Mouse (Mus musculus) megakaryocyte, embryonic 14.5 days (primary cell): ENCODE results near the gene Tmem219. TPM values are rescaled to one million over a fixed set of nuclear protein-coding genes. Genes with fewer than 3 reads are reported as not detected.
A peak's percentile ranks its signal among the peaks of the same experiment; 100 is the strongest.

ENCODE experiments used
- H3K27me3 ChIP-seq: replicated peaks from 2 replicates; pipeline ENCODE3; 2012; ENCODE audit warnings: inconsistent platforms
- H3K36me3 ChIP-seq: replicated peaks from 2 replicates; pipeline ENCODE3; 2012; ENCODE audit warnings: low read length, inconsistent platforms, mixed read lengths
- H3K4me1 ChIP-seq: 2 replicates; pipeline ENCODE4 v1.6.1; 2012; ENCODE audit warnings: inconsistent platforms
- H3K4me3 ChIP-seq: replicated peaks from 2 replicates; pipeline ENCODE3; 2012; ENCODE audit warnings: moderate library complexity, mild to moderate bottlenecking, inconsistent platforms
- H3K9me3 ChIP-seq: 2 replicates; pipeline ENCODE4 v1.6.1; 2012; ENCODE audit warnings: inconsistent platforms
- FLI1 ChIP-seq: IDR thresholded peaks from 2 replicates; pipeline ENCODE4 v1.6.1; 2012; ENCODE audit warnings: low read length, inconsistent platforms, mixed read lengths
- GATA1 ChIP-seq: IDR thresholded peaks from 3 replicates; pipeline ENCODE4 v1.6.1; 2012; ENCODE audit warnings: mixed read lengths, low read length, inconsistent platforms, borderline replicate concordance
- polyA plus RNA-seq: library from polyadenylated mRNA; stranded (reverse); fragments of >175 nt; gene quantifications from 2 replicates; pipeline ENCODE4 v1.2.3, GENCODE M21; 2012; ENCODE audit warnings: low replicate concordance; ENCODE audit not compliant: insufficient read depth

Tmem219 gene
- polyA plus RNA-seq, 1 experiment = 50.9 TPM

DNA sequence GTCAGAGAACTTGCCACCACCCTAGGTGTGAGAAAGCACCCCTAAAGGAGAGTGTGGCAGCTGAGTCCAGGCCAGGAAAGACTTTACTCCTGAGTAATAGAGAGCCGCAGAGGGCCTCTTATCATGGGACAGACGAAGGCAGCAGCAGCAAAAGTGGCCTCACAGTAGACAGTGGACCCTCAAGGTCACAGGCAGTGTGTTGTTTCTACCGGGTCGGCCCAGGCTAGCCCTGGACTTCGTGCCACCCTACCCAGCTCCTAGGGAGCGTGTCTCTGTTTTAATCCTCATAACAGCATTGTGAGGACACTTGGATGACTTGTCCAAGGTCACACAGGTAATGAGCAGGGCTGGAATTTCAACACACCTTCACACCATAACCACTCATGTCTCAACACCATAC lies 72.6 kb downstream of the Tmem219 start:
- H3K27me3 ChIP-seq = peaks cover 52% of the 10 kb centered on the region
- peaks cover 7% of the 10 kb centered on the region for H3K9me3 ChIP-seq
- no peak for TF ChIP-seq GATA1
- TF ChIP-seq FLI1 = no peak
- H3K36me3 ChIP-seq = peaks cover 45% of the 10 kb centered on the region
- H3K4me1 ChIP-seq = peaks cover 20% of the 10 kb centered on the region
- H3K4me3 ChIP-seq = no peak overlapping the region

DNA sequence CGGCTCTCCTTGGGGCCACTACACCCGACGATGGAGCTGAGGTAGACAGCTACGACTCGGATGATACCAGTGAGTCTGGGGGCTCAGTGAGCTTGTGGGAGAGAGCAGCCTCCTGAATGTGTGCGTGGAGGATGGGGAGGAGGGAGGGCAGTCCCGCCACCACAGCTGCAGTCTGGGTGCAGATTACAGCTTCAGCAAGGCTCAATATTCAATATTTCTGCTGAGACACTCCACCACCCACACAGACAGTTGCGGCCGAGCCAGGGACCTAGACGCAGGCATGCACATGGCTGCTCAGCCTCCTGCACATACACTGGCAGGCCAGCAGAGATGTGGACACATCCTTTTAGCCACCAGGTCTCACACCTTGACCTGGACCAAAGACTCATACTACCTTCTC lies 73.9 kb downstream of the Tmem219 start:
- Histone ChIP-seq H3K36me3 (peaks cover 31% of the 10 kb centered on the region), H3K4me1 (peaks cover 20% of the 10 kb centered on the region), H3K9me3 (peaks cover 7% of the 10 kb centered on the region), H3K27me3 (peaks cover 63% of the 10 kb centered on the region), H3K4me3 (no peak overlapping the region)
- no peak for TF ChIP-seq GATA1
- no peak for TF ChIP-seq FLI1

DNA sequence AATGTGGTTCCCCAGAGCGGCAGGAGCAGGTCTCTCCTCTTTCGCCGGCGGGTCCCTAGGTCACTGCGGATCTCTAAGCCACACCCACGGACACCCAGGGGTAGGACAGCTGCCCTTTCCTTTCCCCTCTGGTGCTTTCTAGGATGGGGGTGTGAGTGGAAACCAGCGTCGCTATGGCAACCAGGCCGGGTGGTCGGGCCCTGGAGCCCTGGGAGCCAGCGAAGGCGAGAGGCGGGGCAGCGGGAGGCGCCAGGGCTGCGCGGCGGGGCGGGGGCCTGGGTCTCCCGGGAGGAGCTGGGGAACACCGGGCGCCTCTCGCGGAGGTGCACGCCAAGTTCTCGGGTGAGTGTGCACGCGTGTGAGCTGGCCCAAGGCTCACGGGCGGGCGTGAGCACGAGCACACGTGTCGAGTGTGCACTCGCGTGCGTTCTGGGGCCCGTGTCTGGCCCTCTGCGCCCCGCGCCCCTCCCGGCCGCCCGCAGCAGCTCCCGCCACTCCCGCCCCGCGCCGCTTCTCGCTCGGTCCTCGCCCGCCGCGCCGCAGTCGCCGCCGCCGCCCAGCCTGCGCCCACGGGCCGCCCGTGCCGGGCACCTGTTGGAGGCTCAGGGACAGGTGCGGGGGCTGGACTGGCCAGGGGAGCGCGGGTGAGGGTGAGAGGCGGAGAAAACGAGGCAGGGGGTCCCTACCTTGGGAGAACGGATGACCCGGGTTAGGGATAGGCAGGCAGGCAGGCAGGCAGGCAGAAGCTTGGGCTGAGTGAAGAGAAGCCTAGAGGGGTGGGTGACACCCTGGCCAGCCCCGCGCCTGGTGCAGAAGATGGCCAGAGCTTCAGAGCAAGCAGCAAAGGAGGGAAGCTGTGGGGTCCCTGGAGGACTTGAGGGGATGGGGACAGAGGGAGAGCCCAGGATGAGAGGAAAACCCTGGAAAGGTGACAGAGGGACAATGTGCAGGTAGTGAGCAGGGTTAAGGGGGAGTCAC lies 75.0 kb downstream of the Tmem219 start:
- peaks cover 20% of the 10 kb centered on the region for H3K4me1 ChIP-seq
- TF ChIP-seq FLI1 (no peak), GATA1 (no peak)
- peaks cover 21% of the 10 kb centered on the region for H3K36me3 ChIP-seq
- H3K27me3 ChIP-seq = peaks cover 72% of the 10 kb centered on the region
- H3K9me3 ChIP-seq = peaks cover 7% of the 10 kb centered on the region
- H3K4me3 ChIP-seq = peak overlapping the region; percentile 89

DNA sequence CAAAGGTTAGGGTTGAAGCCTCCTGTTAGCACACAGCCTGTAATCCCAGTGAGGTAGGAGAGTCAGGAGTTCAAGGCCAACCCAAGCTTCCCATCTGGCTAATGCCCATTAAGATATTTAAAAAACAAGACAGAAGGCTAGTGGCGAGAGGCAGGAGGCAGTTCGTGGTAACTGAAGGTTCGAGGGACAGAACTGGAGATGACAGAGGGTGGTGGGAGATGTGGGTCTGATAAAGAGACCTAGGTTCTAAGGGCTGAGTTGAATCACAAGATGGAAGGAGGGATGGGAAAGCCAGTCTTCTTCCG lies 75.6 kb downstream of the Tmem219 start, which contains the start of gene Doc2a:
Gene Doc2a, plus strand, starts transcription at position 301 of the 305 bp plus-strand sequence.
- Histone ChIP-seq H3K4me1 (peaks cover 20% of the 10 kb centered on the region), H3K27me3 (peaks cover 78% of the 10 kb centered on the region), H3K9me3 (peaks cover 9% of the 10 kb centered on the region), H3K4me3 (peak within 1 kb of the TSS; percentile 89), H3K36me3 (peaks cover 14% of the 10 kb centered on the region)
- no peak for TF ChIP-seq FLI1
- TF ChIP-seq GATA1 = no peak

GRCm38 (mm10) chr7:126845516-126845915 lies 77.2 kb downstream of the Tmem219 start:
- peaks cover 84% of the 10 kb centered on the region for H3K27me3 ChIP-seq
- no peak for TF ChIP-seq GATA1
- TF ChIP-seq FLI1 = no peak

DNA sequence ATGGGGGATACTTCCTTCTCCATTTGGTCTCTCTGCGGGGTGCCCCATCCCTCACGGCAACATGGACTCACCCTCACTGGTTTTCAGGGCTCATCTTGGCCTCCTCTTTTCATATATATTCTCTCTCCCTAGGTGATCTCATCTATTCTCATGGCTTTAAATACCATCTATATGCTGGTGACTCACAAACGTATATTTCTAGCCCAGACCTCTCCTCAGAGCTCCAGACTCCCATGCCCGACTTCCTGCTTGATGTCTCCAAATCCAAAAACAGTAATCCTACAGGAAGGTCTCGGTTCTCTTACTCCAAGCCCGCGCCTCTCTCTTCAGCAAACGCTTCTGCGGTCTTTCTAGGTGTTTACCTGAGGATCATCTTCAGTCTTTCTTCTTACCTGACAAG lies 79.4 kb downstream of the Tmem219 start:
- no peaks in the 10 kb centered on the region for H3K36me3 ChIP-seq
- no peak overlapping the region for H3K4me3 ChIP-seq
- H3K9me3 ChIP-seq = peaks cover 20% of the 10 kb centered on the region
- no peak for TF ChIP-seq FLI1
- TF ChIP-seq GATA1 = no peak
- H3K27me3 ChIP-seq = peaks cover 61% of the 10 kb centered on the region
- peaks cover 12% of the 10 kb centered on the region for H3K4me1 ChIP-seq

More at GRCm38 (mm10) chr7:126845516-126845915, 77.2 kb downstream of the Tmem219 start:
- Histone ChIP-seq H3K4me1 (peaks cover 20% of the 10 kb centered on the region), H3K9me3 (peaks cover 20% of the 10 kb centered on the region), H3K36me3 (no peaks in the 10 kb centered on the region), H3K4me3 (no peak overlapping the region)

Other genes starting within 250 kb of the Tmem219 start
- gene Sult1a1, start 246.5 kb downstream of the Tmem219 start, polyA plus RNA-seq = 0.87 and 3.0 TPM in 2 replicates
- gene Bola2, start 227.5 kb downstream of the Tmem219 start, polyA plus RNA-seq = 185 and 696 TPM in 2 replicates
- gene Slx1b, start 227.1 kb downstream of the Tmem219 start, polyA plus RNA-seq = 7.3 and 9.7 TPM in 2 replicates
- 1,070 and 1,578 TPM in 2 replicates for gene Coro1a, start 215.1 kb downstream of the Tmem219 start, polyA plus RNA-seq
- 213 and 289 TPM in 2 replicates for gene Mapk3, start 163.3 kb downstream of the Tmem219 start, polyA plus RNA-seq
- 3.4 TPM in 1 of 2 replicates, not detected in the other for gene Gdpd3, start 156.6 kb downstream of the Tmem219 start, polyA plus RNA-seq
- gene Ypel3, start 146.0 kb downstream of the Tmem219 start, polyA plus RNA-seq = 284 and 689 TPM in 2 replicates
- gene Tbx6, start 141.4 kb downstream of the Tmem219 start, polyA plus RNA-seq = 3.0 and 15.0 TPM in 2 replicates
- gene Ppp4c, start 130.4 kb downstream of the Tmem219 start, polyA plus RNA-seq = 46.3 and 115 TPM in 2 replicates
- 13.5 and 29.3 TPM in 2 replicates for gene Fam57b, start 125.2 kb downstream of the Tmem219 start, polyA plus RNA-seq
- not detected in 2 replicates for gene 4930451I11Rik, start 91.3 kb downstream of the Tmem219 start, polyA plus RNA-seq
- gene Doc2a, start 75.5 kb downstream of the Tmem219 start, polyA plus RNA-seq = 1.3 TPM in 1 of 2 replicates, not detected in the other
- 9.3 and 60.8 TPM in 2 replicates for gene Hirip3, start 60.9 kb downstream of the Tmem219 start, polyA plus RNA-seq
- gene Ino80e, start 60.5 kb downstream of the Tmem219 start, polyA plus RNA-seq = 823 and 1,411 TPM in 2 replicates
- 159 and 479 TPM in 2 replicates for gene Taok2, start 38.2 kb downstream of the Tmem219 start, polyA plus RNA-seq
- gene Kctd13, start 6.0 kb upstream of the Tmem219 start, polyA plus RNA-seq = 26.4 and 59.2 TPM in 2 replicates
- gene Asphd1, start 26.7 kb upstream of the Tmem219 start, polyA plus RNA-seq = not detected in 2 replicates
- gene Sez6l2, start 27.6 kb upstream of the Tmem219 start, polyA plus RNA-seq = 1.7 and 2.0 TPM in 2 replicates
- 105 and 211 TPM in 2 replicates for gene Cdipt, start 53.0 kb upstream of the Tmem219 start, polyA plus RNA-seq
- 1.8 TPM in 1 of 2 replicates, not detected in the other for gene Cdiptos, start 53.2 kb upstream of the Tmem219 start, polyA plus RNA-seq
- 39.1 and 72.4 TPM in 2 replicates for gene Mvp, start 91.7 kb upstream of the Tmem219 start, polyA plus RNA-seq
- gene Pagr1b, start 93.6 kb upstream of the Tmem219 start, polyA plus RNA-seq = 4.2 TPM in 1 of 2 replicates, not detected in the other
- gene Pagr1a, start 94.4 kb upstream of the Tmem219 start, polyA plus RNA-seq = 15.8 and 94.8 TPM in 2 replicates
- gene Gm42742, start 98.2 kb upstream of the Tmem219 start, polyA plus RNA-seq = 164 and 252 TPM in 2 replicates
- gene Prrt2, start 98.3 kb upstream of the Tmem219 start, polyA plus RNA-seq = 0.68 and 3.9 TPM in 2 replicates
- 324 and 1,017 TPM in 2 replicates for gene Maz, start 104.1 kb upstream of the Tmem219 start, polyA plus RNA-seq
- 6.8 and 18.0 TPM in 2 replicates for gene Kif22, start 119.6 kb upstream of the Tmem219 start, polyA plus RNA-seq
- gene Zg16, start 164.4 kb upstream of the Tmem219 start, polyA plus RNA-seq = not detected in 2 replicates
- 71.8 and 93.9 TPM in 2 replicates for gene AI467606, start 168.4 kb upstream of the Tmem219 start, polyA plus RNA-seq
- not detected in 2 replicates for gene Qprt, start 199.3 kb upstream of the Tmem219 start, polyA plus RNA-seq
- gene Spn, start 214.9 kb upstream of the Tmem219 start, polyA plus RNA-seq = 2.2 and 17.4 TPM in 2 replicates